Mouse (Mus musculus): Measurements from ENCODE around the gene Pank1. TPM values are rescaled to one million over a fixed set of nuclear protein-coding genes. Genes with fewer than 3 reads are reported as not detected.

The Pank1 gene
- total RNA-seq, 1 experiment = 6.9 TPM

- Histone ChIP-seq H3K27ac (ENCODE audit: insufficient read depth, low read depth, low read length, poor library complexity, severe bottlenecking) (no peak overlapping the region), H3K36me3 (ENCODE audit: control insufficient read depth, insufficient read depth, low read length, poor library complexity, severe bottlenecking) (no peaks in the 10 kb centered on the region), H3K4me1 (ENCODE audit: control insufficient read depth in 2 of 2, insufficient read depth in 2 of 2, low read length in 2 of 2, poor library complexity in 1 of 2) (peaks cover 0 to 4% of the 10 kb centered on the region in 2 experiments; a peak in 1 of 4 replicates), H3K9ac (ENCODE audit: insufficient read depth, low read depth, low read length, poor library complexity, severe bottlenecking) (no peak overlapping the region), H3K9me3 (ENCODE audit: control insufficient read depth, insufficient read depth, low read depth, low read length) (no peaks in the 10 kb centered on the region), H3K4me3 (ENCODE audit: insufficient read depth in 1 of 2, low read depth in 1 of 2, low read length in 2 of 2, poor library complexity in 1 of 2, severe bottlenecking in 1 of 2) (no peak overlapping the region)
- in situ Hi-C loops (cut with MboI; ENCODE audit: low sequenced_read_pairs in 2 of 2, unreplicated experiment in 2 of 2) = no loop called here
- no peak for DNase-seq (ENCODE audit: low read depth, low spot score)
- TF ChIP-seq CHD2 (IDR thresholded peaks at IDR 0.05; ENCODE audit: low read depth, low read length) (no peak), ZC3H11A (IDR thresholded peaks at IDR 0.05; ENCODE audit: borderline replicate concordance, low read depth, low read length) (no peak), ZNF384 (IDR thresholded peaks at IDR 0.05; ENCODE audit: low read depth, low read length) (no peak), MAFK (IDR thresholded peaks at IDR 0.05; ENCODE audit: insufficient read depth, low read depth, low read length) (no peak), HCFC1 (IDR thresholded peaks at IDR 0.05; ENCODE audit: borderline replicate concordance, insufficient read depth, low read length) (no peak)
These were observed 7.1 kb upstream of the Pank1 start for GRCm38 (mm10) chr19:34886324-34886723.

GRCm38 (mm10) chr19:34883526-34884224 is 4.4 kb upstream of the Pank1 start:
- H3K36me3 ChIP-seq (ENCODE audit: control insufficient read depth, insufficient read depth, low read length, poor library complexity, severe bottlenecking) = no peaks in the 10 kb centered on the region
- no peak overlapping the region for H3K27ac ChIP-seq (ENCODE audit: insufficient read depth, low read depth, low read length, poor library complexity, severe bottlenecking)
- no peak for DNase-seq (ENCODE audit: low read depth, low spot score)
- in situ Hi-C loops (cut with MboI; ENCODE audit: low sequenced_read_pairs in 2 of 2, unreplicated experiment in 2 of 2) = no loop called here
- no peak for TF ChIP-seq MAFK (IDR thresholded peaks at IDR 0.05; ENCODE audit: insufficient read depth, low read depth, low read length)
- no peak for TF ChIP-seq HCFC1 (IDR thresholded peaks at IDR 0.05; ENCODE audit: borderline replicate concordance, insufficient read depth, low read length)
- TF ChIP-seq ZC3H11A (IDR thresholded peaks at IDR 0.05; ENCODE audit: borderline replicate concordance, low read depth, low read length) = no peak
- no peak for TF ChIP-seq ZNF384 (IDR thresholded peaks at IDR 0.05; ENCODE audit: low read depth, low read length)
- no peak for TF ChIP-seq CHD2 (IDR thresholded peaks at IDR 0.05; ENCODE audit: low read depth, low read length)
- H3K9ac ChIP-seq (ENCODE audit: insufficient read depth, low read depth, low read length, poor library complexity, severe bottlenecking) = no peak overlapping the region
- H3K9me3 ChIP-seq (ENCODE audit: control insufficient read depth, insufficient read depth, low read depth, low read length) = no peaks in the 10 kb centered on the region
- peaks cover 0 to 4% of the 10 kb centered on the region in 2 experiments; a peak in 1 of 4 replicates for H3K4me1 ChIP-seq (ENCODE audit: control insufficient read depth in 2 of 2, insufficient read depth in 2 of 2, low read length in 2 of 2, poor library complexity in 1 of 2)
- H3K4me3 ChIP-seq (ENCODE audit: insufficient read depth in 1 of 2, low read depth in 1 of 2, low read length in 2 of 2, poor library complexity in 1 of 2, severe bottlenecking in 1 of 2) = no peak overlapping the region

GRCm38 (mm10) chr19:34882443-34882842 is 3.2 kb upstream of the Pank1 start:
- Histone ChIP-seq H3K9ac (ENCODE audit: insufficient read depth, low read depth, low read length, poor library complexity, severe bottlenecking) (no peak overlapping the region), H3K4me3 (ENCODE audit: insufficient read depth in 1 of 2, low read depth in 1 of 2, low read length in 2 of 2, poor library complexity in 1 of 2, severe bottlenecking in 1 of 2) (no peak overlapping the region), H3K36me3 (ENCODE audit: control insufficient read depth, insufficient read depth, low read length, poor library complexity, severe bottlenecking) (no peaks in the 10 kb centered on the region), H3K4me1 (ENCODE audit: control insufficient read depth in 2 of 2, insufficient read depth in 2 of 2, low read length in 2 of 2, poor library complexity in 1 of 2) (peaks cover 0 to 4% of the 10 kb centered on the region in 2 experiments; a peak in 1 of 4 replicates), H3K9me3 (ENCODE audit: control insufficient read depth, insufficient read depth, low read depth, low read length) (no peaks in the 10 kb centered on the region), H3K27ac (ENCODE audit: insufficient read depth, low read depth, low read length, poor library complexity, severe bottlenecking) (no peak overlapping the region)
- DNase-seq (ENCODE audit: low read depth, low spot score) = no peak
- TF ChIP-seq MAFK (IDR thresholded peaks at IDR 0.05; ENCODE audit: insufficient read depth, low read depth, low read length) = no peak
- no peak for TF ChIP-seq CHD2 (IDR thresholded peaks at IDR 0.05; ENCODE audit: low read depth, low read length)
- TF ChIP-seq HCFC1 (IDR thresholded peaks at IDR 0.05; ENCODE audit: borderline replicate concordance, insufficient read depth, low read length) = no peak
- TF ChIP-seq ZNF384 (IDR thresholded peaks at IDR 0.05; ENCODE audit: low read depth, low read length) = no peak
- TF ChIP-seq ZC3H11A (IDR thresholded peaks at IDR 0.05; ENCODE audit: borderline replicate concordance, low read depth, low read length) = no peak
- in situ Hi-C loops (cut with MboI; ENCODE audit: low sequenced_read_pairs in 2 of 2, unreplicated experiment in 2 of 2) = no loop called here

- no peak for DNase-seq (ENCODE audit: low read depth, low spot score)
- no peak overlapping the region for H3K9ac ChIP-seq (ENCODE audit: insufficient read depth, low read depth, low read length, poor library complexity, severe bottlenecking)
- no peak for TF ChIP-seq HCFC1 (IDR thresholded peaks at IDR 0.05; ENCODE audit: borderline replicate concordance, insufficient read depth, low read length)
- no peak for TF ChIP-seq ZC3H11A (IDR thresholded peaks at IDR 0.05; ENCODE audit: borderline replicate concordance, low read depth, low read length)
- TF ChIP-seq MAFK (IDR thresholded peaks at IDR 0.05; ENCODE audit: insufficient read depth, low read depth, low read length) = no peak
- no peak for TF ChIP-seq ZNF384 (IDR thresholded peaks at IDR 0.05; ENCODE audit: low read depth, low read length)
- TF ChIP-seq CHD2 (IDR thresholded peaks at IDR 0.05; ENCODE audit: low read depth, low read length) = no peak
- in situ Hi-C loops (cut with MboI; ENCODE audit: low sequenced_read_pairs in 2 of 2, unreplicated experiment in 2 of 2) = no loop called here
- no peaks in the 10 kb centered on the region for H3K36me3 ChIP-seq (ENCODE audit: control insufficient read depth, insufficient read depth, low read length, poor library complexity, severe bottlenecking)
- H3K27ac ChIP-seq (ENCODE audit: insufficient read depth, low read depth, low read length, poor library complexity, severe bottlenecking) = no peak overlapping the region
- H3K4me3 ChIP-seq (ENCODE audit: insufficient read depth in 1 of 2, low read depth in 1 of 2, low read length in 2 of 2, poor library complexity in 1 of 2, severe bottlenecking in 1 of 2) = no peak overlapping the region
- no peaks in the 10 kb centered on the region for H3K9me3 ChIP-seq (ENCODE audit: control insufficient read depth, insufficient read depth, low read depth, low read length)
- peaks cover 0 to 4% of the 10 kb centered on the region in 2 experiments; a peak in 1 of 4 replicates for H3K4me1 ChIP-seq (ENCODE audit: control insufficient read depth in 2 of 2, insufficient read depth in 2 of 2, low read length in 2 of 2, poor library complexity in 1 of 2)
These were observed 1.9 kb upstream of the Pank1 start for GRCm38 (mm10) chr19:34881160-34881559.
